Mouse (Mus musculus) kidney, postnatal 14 days (tissue): ENCODE data around the gene Cryzl1.
"Not testable (repeated sequence)": the region's sequence is repeated elsewhere in the genome, so short reads cannot be mapped to it uniquely, and the experiment has no call there.

Experiments
- DNase-seq: peaks from one replicate; pipeline ENCODE4 v3.0.0; 2022; ENCODE audit warnings: mixed read lengths

Cryzl1 gene

DNA sequence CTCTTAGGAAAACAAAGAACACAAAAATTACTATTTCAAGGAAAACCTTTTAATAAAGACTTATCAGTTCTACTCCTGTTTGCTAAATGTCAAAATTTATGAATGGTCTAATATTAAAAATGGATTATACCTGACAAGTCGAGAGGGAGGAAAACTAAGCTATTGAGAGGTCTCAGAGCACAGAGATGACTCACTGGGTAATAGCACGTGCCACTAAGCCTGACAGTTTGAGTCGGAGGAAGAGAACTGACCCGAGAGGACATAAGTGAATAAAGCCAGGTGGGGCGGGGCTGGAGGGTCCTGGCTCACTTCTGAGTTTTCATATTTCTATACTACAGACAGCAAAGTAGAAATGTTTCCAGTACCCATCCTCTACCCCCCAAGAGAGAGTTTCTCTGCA is 42.4 kb downstream of the Cryzl1 start:
- DNase-seq, result no peak

- DNase-seq, result no peak
Observed at GRCm38 (mm10) chr16:91685526-91685925, 43.2 kb downstream of the Cryzl1 start.

DNA sequence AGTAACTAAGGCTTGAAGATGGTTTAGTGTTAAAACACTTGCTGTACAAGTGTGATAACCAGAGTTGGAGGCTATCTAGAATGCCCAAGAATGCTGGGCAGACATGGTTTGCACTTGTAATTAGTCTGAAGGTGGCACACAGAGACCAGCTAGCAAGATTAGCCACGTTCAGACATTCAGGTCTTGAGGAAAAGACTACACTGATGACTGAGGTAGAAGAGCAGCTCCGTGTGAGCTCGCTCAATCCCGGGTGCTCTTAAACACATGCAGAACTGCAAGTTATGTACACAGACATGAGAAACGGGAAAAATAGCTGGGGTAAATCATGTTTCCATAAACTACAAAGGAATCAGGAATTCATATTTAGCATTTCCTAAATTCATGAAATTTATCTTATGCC is 48.1 kb downstream of the Cryzl1 start:
- no peak for DNase-seq

DNA sequence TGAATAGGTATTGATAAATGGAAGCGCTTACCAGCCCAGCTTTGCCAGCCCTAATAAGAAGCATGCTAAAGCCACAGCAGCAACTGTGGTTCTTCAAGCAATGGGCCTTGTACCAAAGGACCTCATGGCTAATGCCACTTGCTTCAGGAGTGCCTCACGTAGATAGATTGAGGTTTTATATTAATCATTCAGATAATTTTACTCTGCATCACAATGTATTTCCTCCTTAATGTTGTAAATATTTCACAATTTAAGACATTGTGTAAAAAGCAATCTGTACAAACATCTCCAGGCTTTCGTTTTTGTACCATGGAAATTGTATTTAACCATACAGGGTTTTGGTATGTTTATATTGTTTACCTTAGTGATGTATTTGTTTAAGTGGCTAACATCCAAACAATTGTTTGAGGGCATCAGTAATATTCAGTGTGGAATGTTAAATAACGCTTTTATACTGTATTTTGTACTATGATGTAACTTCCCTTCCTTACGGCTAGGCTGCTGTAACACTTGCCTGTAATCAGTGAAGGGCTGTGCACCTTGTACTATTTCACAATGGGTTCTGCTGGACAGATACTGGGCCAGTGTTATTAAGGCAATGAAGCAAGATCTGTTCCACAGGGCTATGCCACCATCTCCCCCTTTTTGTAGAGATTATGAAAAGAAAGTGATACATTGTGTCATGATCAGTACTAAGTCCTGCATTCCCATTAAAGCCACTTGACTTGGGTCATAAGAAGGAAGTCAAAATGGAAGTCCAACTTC is 50.4 kb downstream of the Cryzl1 start:
- DNase-seq, result no peak

DNA sequence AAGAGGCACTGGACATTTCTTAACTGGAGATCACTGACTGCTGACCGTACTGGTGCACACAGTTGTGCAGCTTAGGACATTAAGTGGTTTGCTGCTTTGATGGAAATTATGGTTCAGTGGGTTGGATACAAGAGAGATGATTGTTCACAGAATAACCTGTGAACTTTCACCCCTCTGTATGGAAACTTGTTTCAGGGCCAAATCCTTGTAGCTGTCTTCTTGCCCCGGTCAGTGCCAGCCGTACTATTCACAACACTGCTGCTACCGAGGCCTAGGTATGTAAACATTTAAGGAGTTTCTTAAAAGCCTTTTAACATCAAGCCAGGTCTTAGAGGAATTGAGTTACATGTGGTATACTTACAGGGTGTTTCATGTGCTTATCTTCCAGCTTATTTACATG is 54.3 kb downstream of the Cryzl1 start:
- peak; percentile 26 for DNase-seq

GRCm38 (mm10) chr16:91663795-91664194 is 65.0 kb downstream of the Cryzl1 start:
- no peak for DNase-seq

DNA sequence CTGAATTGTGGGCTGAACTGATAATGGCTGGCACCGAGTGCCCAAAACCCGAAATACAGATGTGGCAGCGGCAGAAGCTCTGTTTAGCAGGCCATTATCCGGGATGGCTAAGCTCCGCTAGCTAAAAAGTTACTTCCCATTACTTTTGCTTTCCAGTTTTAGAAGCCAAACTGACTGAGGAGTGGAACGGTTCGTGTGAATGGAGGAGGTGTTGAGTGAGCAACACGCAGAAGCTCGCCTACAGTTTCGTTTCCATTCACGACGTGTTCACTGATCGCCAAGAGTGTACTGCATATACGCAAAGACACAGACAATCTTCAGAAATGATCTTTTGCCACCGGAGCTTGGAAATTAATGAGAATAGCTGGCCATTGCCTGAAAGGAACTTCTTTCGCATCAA is 66.4 kb downstream of the Cryzl1 start:
- no peak for DNase-seq

- no peak for DNase-seq
Observed at GRCm38 (mm10) chr16:91661397-91661796, 67.4 kb downstream of the Cryzl1 start.

DNA sequence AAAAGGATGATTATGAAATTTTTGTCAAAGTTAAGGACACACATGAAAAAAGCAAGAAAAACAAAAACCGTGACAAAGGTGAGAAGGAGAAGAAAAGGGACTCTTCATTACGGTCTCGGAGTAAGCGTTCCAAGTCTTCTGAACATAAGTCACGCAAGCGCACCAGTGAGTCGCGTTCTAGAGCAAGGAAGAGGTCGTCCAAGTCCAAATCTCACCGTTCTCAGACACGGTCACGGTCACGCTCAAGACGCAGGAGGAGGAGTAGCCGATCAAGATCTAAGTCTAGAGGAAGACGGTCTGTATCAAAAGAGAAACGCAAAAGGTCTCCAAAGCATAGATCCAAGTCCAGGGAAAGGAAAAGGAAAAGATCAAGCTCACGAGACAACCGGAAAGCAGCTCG is 69.0 kb downstream of the Cryzl1 start:
- no peak for DNase-seq

GRCm38 (mm10) chr16:91658471-91658870 is 70.3 kb downstream of the Cryzl1 start:
- no peak for DNase-seq

GRCm38 (mm10) chr16:91657285-91657684 is 71.5 kb downstream of the Cryzl1 start:
- no peak for DNase-seq

GRCm38 (mm10) chr16:91655285-91655684 is 73.5 kb downstream of the Cryzl1 start:
- no peak for DNase-seq

DNA sequence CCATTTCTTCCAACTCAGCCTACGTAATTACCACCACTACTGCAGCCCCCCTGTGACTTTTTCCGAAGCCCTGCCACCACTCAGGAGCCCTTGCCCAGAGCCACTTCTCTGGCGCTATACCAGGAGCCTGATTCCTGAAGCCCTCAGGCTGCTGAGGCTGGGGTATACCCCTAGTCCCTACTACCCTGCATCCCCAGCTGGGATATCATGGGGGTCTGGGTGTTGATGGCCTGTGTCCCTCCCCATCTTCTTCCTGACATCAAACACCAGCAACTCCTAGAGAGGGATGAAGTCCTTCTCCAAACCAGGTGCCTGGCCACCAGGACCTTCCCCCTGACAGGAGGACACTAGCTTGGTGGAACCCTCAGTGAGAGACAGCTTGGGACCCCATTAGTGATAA is 76.6 kb downstream of the Cryzl1 start:
- DNase-seq, result no peak

GRCm38 (mm10) chr16:91649781-91650180 is 79.0 kb downstream of the Cryzl1 start:
- DNase-seq, result no peak

DNA sequence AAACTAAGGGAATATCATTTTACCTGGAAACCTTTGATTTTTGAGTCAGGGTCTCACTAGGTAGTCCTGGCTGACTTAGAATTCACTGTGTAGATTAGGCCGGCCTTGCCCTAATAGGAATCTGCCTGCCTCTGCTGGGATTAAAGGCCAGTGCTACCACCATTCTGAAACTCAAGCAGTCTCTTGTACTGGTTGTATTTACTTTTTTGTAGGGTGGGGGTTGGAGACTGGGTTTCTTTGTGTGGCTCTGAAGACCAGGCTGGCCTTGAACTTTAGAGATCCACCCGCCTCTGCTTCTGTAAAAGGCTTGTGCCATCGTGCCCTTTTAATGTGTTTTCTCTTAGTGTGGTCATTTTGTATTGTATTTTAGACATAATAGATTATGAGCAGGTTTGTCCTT is 79.5 kb downstream of the Cryzl1 start:
- no peak for DNase-seq

GRCm38 (mm10) chr16:91648220-91648550 is 80.6 kb downstream of the Cryzl1 start:
- DNase-seq, result peak; percentile 89

DNA sequence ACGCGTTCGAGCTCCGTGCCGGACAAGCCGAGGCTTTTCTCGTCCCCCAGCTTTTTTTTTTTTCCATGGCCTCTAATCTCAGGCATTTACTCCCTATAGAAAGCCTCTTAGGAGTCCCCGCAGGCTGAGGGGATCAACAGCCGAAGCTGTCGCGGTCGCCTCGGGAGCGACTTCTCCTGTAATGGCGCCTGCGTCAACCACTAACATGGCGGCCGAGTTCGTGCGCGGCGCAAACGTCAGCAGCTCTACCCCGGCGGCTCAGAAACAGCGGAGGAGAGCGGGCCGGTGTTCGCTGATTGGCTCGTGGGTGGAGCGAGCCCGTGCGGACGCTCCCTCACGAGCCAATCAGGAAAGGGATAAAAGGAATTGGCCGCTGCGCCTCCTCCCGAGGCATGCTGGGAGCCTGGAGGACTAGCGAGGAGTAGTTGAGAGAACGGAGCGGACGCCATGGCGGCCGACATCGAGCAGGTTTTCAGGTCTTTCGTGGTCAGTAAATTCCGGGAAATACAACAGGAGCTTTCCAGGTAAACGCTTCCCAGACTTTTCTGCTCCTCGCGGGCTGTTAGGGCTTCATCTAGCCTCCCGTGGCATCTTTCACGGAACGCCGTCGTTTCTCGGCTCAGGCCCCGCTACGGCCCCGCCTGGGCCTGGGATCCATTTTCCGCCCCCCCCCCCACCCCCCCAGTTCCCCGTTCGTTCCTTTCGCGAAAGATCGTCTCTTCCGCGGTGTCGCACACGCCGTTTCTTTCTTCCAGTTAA is 81.1 kb downstream of the Cryzl1 start, which contains the start of gene Son:
Gene Son (plus strand): TSS at position 46 of the 759 bp plus-strand sequence.
- peak; percentile 97 for DNase-seq

GRCm38 (mm10) chr16:91646681-91647419 is 81.9 kb downstream of the Cryzl1 start, which contains the start of gene Gart:
TSS of gene Gart (minus strand) at chr16:91646952.
- peak; percentile 95 for DNase-seq

DNA sequence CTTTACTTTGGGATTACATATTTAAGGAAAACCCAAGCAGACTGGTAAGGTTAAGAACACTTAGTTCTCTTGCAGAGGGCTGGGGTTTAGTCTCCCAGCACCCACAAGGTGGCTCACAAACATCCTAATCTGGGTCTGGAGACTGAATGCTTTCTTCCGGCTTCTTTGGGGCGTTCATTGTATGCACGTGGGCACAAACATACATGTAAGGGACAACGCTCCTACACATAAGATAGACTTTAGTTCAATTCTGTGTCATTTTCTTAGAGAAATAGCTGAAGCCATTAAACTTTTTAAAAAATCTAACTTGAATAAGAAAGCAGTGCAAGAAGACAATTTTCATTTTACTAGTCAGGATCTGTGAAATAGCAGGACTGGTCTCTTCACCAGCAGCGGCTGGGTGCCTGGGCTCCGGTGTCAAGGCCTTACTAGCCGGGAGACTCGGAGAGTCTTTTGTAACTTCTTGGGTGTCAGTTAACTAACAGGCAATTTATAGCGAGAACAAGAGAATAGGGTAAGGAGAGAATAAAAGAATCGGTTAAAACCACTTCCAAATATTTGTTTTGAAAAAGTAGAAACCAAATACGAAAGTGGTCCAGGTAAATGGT is 82.7 kb downstream of the Cryzl1 start:
- no peak for DNase-seq

DNA sequence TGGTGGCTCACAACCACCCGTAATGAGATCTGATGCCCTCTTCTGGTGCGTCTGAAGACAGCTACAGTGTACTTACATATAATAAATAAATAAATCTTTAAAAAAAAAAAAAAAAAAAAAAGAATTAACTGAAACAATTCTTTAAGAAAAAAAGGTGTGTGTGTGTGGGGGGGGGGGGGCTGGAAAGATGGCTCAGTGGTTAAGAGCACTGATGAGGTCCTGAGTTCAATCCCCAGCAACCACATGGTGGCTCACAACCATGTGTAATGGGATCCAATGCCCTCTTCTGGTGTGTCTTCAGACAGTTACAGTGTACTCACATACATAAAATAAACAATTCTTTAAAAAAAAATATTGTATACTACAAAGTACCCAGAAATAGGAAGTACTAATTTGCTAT is 83.4 kb downstream of the Cryzl1 start:
- not testable (repeated sequence) for DNase-seq

GRCm38 (mm10) chr16:91644901-91645300 is 83.9 kb downstream of the Cryzl1 start:
- DNase-seq, result no peak

- DNase-seq, result no peak
Observed at GRCm38 (mm10) chr16:91640171-91640570, 88.6 kb downstream of the Cryzl1 start.

GRCm38 (mm10) chr16:91639636-91640035 is 89.1 kb downstream of the Cryzl1 start:
- DNase-seq, result no peak
